Mouse (Mus musculus) erythroblast, embryonic 14.5 days (primary cell): Measurements from ENCODE around the gene Lingo4.

Source experiments
- GATA1 ChIP-seq: IDR thresholded peaks from 2 replicates; pipeline ENCODE4 v1.6.1; 2012; ENCODE audit warnings: low read length, inconsistent platforms, mixed read lengths
- TAL1 ChIP-seq: IDR thresholded peaks from 3 replicates; pipeline ENCODE4 v1.6.1; 2012; ENCODE audit warnings: low read length, inconsistent platforms, mixed read lengths

GRCm38 (mm10) chr3:94374636-94375035, 23.7 kb upstream of the Lingo4 start:
- no peak for TF ChIP-seq GATA1
- TF ChIP-seq TAL1: no peak
